Mouse (Mus musculus): Measurements from ENCODE around the gene Trabd2b. TPM values are rescaled to one million over a fixed set of nuclear protein-coding genes. Genes with fewer than 3 reads are reported as not detected.

Trabd2b gene
- polyA plus RNA-seq, 1 experiment from 2014 or later: 0.58 TPM

GRCm38 (mm10) chr4:114545481-114546200 is 139.1 kb downstream of the Trabd2b start:
- Histone ChIP-seq H3K27me3 (ENCODE audit: control insufficient read depth, insufficient read depth, low read depth, low read length) (no peaks in the 10 kb centered on the region), H3K9me3 (replicated peaks; ENCODE audit: control insufficient read depth, low read length, poor library complexity, severe bottlenecking) (no peaks in the 10 kb centered on the region), H3K4me2 (ENCODE audit: low read length) (no peak overlapping the region), H3K36me3 (ENCODE audit: control insufficient read depth, insufficient read depth, low read length) (no peaks in the 10 kb centered on the region), H3K27ac (ENCODE audit: low read length) (no peak overlapping the region), H3K4me3 (ENCODE audit: low read depth, low read length) (no peak overlapping the region), H3K4me1 (ENCODE audit: control insufficient read depth, insufficient read depth, low read length) (no peaks in the 10 kb centered on the region), H3K9ac (ENCODE audit: low read depth, low read length) (no peak overlapping the region)
- WGBS: 65% methylated on average over 3 of the region's 3 CpGs
- no peak for ATAC-seq

GRCm38 (mm10) chr4:114547658-114548448 is 141.3 kb downstream of the Trabd2b start:
- no peak for ATAC-seq
- Histone ChIP-seq H3K27me3 (ENCODE audit: control insufficient read depth, insufficient read depth, low read depth, low read length) (no peaks in the 10 kb centered on the region), H3K4me1 (ENCODE audit: control insufficient read depth, insufficient read depth, low read length) (no peaks in the 10 kb centered on the region), H3K9me3 (replicated peaks; ENCODE audit: control insufficient read depth, low read length, poor library complexity, severe bottlenecking) (no peaks in the 10 kb centered on the region), H3K4me2 (ENCODE audit: low read length) (no peak overlapping the region), H3K36me3 (ENCODE audit: control insufficient read depth, insufficient read depth, low read length) (no peaks in the 10 kb centered on the region), H3K4me3 (ENCODE audit: low read depth, low read length) (no peak overlapping the region), H3K9ac (ENCODE audit: low read depth, low read length) (no peak overlapping the region), H3K27ac (ENCODE audit: low read length) (no peak overlapping the region)
- 88% methylated on average over 8 of the region's 8 CpGs for WGBS

- Histone ChIP-seq H3K27me3 (ENCODE audit: control insufficient read depth, insufficient read depth, low read depth, low read length) (no peaks in the 10 kb centered on the region), H3K9ac (ENCODE audit: low read depth, low read length) (no peak overlapping the region), H3K4me2 (ENCODE audit: low read length) (no peak overlapping the region), H3K27ac (ENCODE audit: low read length) (no peak overlapping the region), H3K9me3 (replicated peaks; ENCODE audit: control insufficient read depth, low read length, poor library complexity, severe bottlenecking) (no peaks in the 10 kb centered on the region), H3K36me3 (ENCODE audit: control insufficient read depth, insufficient read depth, low read length) (no peaks in the 10 kb centered on the region), H3K4me1 (ENCODE audit: control insufficient read depth, insufficient read depth, low read length) (no peaks in the 10 kb centered on the region), H3K4me3 (ENCODE audit: low read depth, low read length) (no peak overlapping the region)
- WGBS: 91% methylated on average over 3 of the region's 3 CpGs
- no peak for ATAC-seq
Measured at GRCm38 (mm10) chr4:114549487-114549886, 143.0 kb downstream of the Trabd2b start.

- Histone ChIP-seq H3K27ac (ENCODE audit: low read length) (no peak overlapping the region), H3K36me3 (ENCODE audit: control insufficient read depth, insufficient read depth, low read length) (no peaks in the 10 kb centered on the region), H3K4me3 (ENCODE audit: low read depth, low read length) (no peak overlapping the region), H3K9ac (ENCODE audit: low read depth, low read length) (no peak overlapping the region), H3K4me2 (ENCODE audit: low read length) (no peak overlapping the region), H3K4me1 (ENCODE audit: control insufficient read depth, insufficient read depth, low read length) (no peaks in the 10 kb centered on the region), H3K27me3 (ENCODE audit: control insufficient read depth, insufficient read depth, low read depth, low read length) (no peaks in the 10 kb centered on the region), H3K9me3 (replicated peaks; ENCODE audit: control insufficient read depth, low read length, poor library complexity, severe bottlenecking) (no peaks in the 10 kb centered on the region)
- ATAC-seq: peak; percentile 56
- 31% methylated on average over 11 of the region's 11 CpGs for WGBS
Measured at GRCm38 (mm10) chr4:114550471-114551156, 144.1 kb downstream of the Trabd2b start.

- Histone ChIP-seq H3K36me3 (ENCODE audit: control insufficient read depth, insufficient read depth, low read length) (no peaks in the 10 kb centered on the region), H3K4me1 (ENCODE audit: control insufficient read depth, insufficient read depth, low read length) (no peaks in the 10 kb centered on the region), H3K9ac (ENCODE audit: low read depth, low read length) (no peak overlapping the region), H3K4me3 (ENCODE audit: low read depth, low read length) (no peak overlapping the region), H3K4me2 (ENCODE audit: low read length) (no peak overlapping the region), H3K27ac (ENCODE audit: low read length) (no peak overlapping the region), H3K27me3 (ENCODE audit: control insufficient read depth, insufficient read depth, low read depth, low read length) (no peaks in the 10 kb centered on the region), H3K9me3 (replicated peaks; ENCODE audit: control insufficient read depth, low read length, poor library complexity, severe bottlenecking) (no peaks in the 10 kb centered on the region)
- WGBS: 70% methylated on average over 5 of the region's 5 CpGs
- ATAC-seq: no peak
Measured at GRCm38 (mm10) chr4:114556880-114557279, 150.4 kb downstream of the Trabd2b start.

GRCm38 (mm10) chr4:114557731-114558130 is 151.2 kb downstream of the Trabd2b start:
- ATAC-seq: no peak
- Histone ChIP-seq H3K27ac (ENCODE audit: low read length) (no peak overlapping the region), H3K27me3 (ENCODE audit: control insufficient read depth, insufficient read depth, low read depth, low read length) (no peaks in the 10 kb centered on the region), H3K4me3 (ENCODE audit: low read depth, low read length) (no peak overlapping the region), H3K9ac (ENCODE audit: low read depth, low read length) (no peak overlapping the region), H3K9me3 (replicated peaks; ENCODE audit: control insufficient read depth, low read length, poor library complexity, severe bottlenecking) (no peaks in the 10 kb centered on the region), H3K4me1 (ENCODE audit: control insufficient read depth, insufficient read depth, low read length) (no peaks in the 10 kb centered on the region), H3K4me2 (ENCODE audit: low read length) (no peak overlapping the region), H3K36me3 (ENCODE audit: control insufficient read depth, insufficient read depth, low read length) (no peaks in the 10 kb centered on the region)
- WGBS: 32% methylated on average over 6 of the region's 6 CpGs

- 75% methylated on average over 3 of the region's 3 CpGs for WGBS
- Histone ChIP-seq H3K27ac (ENCODE audit: low read length) (no peak overlapping the region), H3K36me3 (ENCODE audit: control insufficient read depth, insufficient read depth, low read length) (no peaks in the 10 kb centered on the region), H3K9ac (ENCODE audit: low read depth, low read length) (no peak overlapping the region), H3K4me3 (ENCODE audit: low read depth, low read length) (no peak overlapping the region), H3K27me3 (ENCODE audit: control insufficient read depth, insufficient read depth, low read depth, low read length) (no peaks in the 10 kb centered on the region), H3K9me3 (replicated peaks; ENCODE audit: control insufficient read depth, low read length, poor library complexity, severe bottlenecking) (no peaks in the 10 kb centered on the region), H3K4me1 (ENCODE audit: control insufficient read depth, insufficient read depth, low read length) (no peaks in the 10 kb centered on the region), H3K4me2 (ENCODE audit: low read length) (no peak overlapping the region)
- ATAC-seq: no peak
Measured at GRCm38 (mm10) chr4:114558487-114558886, 152.0 kb downstream of the Trabd2b start.

- no peaks in the 10 kb centered on the region for H3K27me3 ChIP-seq (ENCODE audit: control insufficient read depth, insufficient read depth, low read depth, low read length)
- H3K4me3 ChIP-seq (ENCODE audit: low read depth, low read length): no peak overlapping the region
- no peaks in the 10 kb centered on the region for H3K9me3 ChIP-seq (replicated peaks; ENCODE audit: control insufficient read depth, low read length, poor library complexity, severe bottlenecking)
Measured at GRCm38 (mm10) chr4:114560638-114561216, 154.2 kb downstream of the Trabd2b start.

More at GRCm38 (mm10) chr4:114560638-114561216, 154.2 kb downstream of the Trabd2b start:
- no peak for ATAC-seq
- Histone ChIP-seq H3K4me2 (ENCODE audit: low read length) (no peak overlapping the region), H3K36me3 (ENCODE audit: control insufficient read depth, insufficient read depth, low read length) (no peaks in the 10 kb centered on the region), H3K27ac (ENCODE audit: low read length) (no peak overlapping the region), H3K4me1 (ENCODE audit: control insufficient read depth, insufficient read depth, low read length) (no peaks in the 10 kb centered on the region), H3K9ac (ENCODE audit: low read depth, low read length) (no peak overlapping the region)
- WGBS: 91% methylated on average over 17 of the region's 17 CpGs

Data from midbrain, embryonic 16.5 days (tissue).